In the genomic region with DNA sequence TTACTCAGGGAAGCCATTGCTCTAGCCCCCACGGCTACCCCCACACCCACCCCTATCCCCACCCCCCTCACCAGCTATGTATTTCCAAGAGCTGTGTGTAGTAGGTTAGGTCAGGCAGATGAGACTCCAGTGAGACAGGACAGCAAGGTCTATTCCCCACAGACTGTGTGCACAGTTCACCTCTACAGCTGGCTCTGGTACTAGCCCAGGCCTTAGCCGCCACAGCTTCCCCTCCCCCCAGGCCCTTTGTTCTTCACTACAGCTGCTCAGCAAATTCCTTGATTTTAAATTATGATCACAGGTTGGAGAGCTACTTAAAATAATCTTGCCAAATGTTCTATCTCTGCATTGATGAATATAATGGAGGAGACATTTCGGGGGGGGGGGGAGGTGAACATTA, we compare ENCODE assay signal across 7 mouse cellular contexts.
DNase-seq lines count a peak whose midpoint lies in the region; ATAC-seq and TF ChIP-seq lines count a peak whose summit lies in the region.

No protein-coding gene starts in this region.

- ATAC-seq in kidney, embryonic 14.5 days (ENCODE audit: low FRiP score, low TSS enrichment), result peak; percentile 63

- H3K36me3 ChIP-seq in ES-Bruce4 (ENCODE audit: control insufficient read depth, insufficient read depth, low read length, poor library complexity, severe bottlenecking), result no peaks in the 10 kb centered on the region
- no peaks in the 10 kb centered on the region for H3K36me3 ChIP-seq in heart, embryonic 10.5 days
- H3K36me3 ChIP-seq in kidney, embryonic 14.5 days (ENCODE audit: control insufficient read depth, insufficient read depth, low read length), result no peaks in the 10 kb centered on the region
- no peaks in the 10 kb centered on the region for H3K36me3 ChIP-seq in midbrain, embryonic 10.5 days

- TF ChIP-seq POLR2A in ES-Bruce4 (IDR thresholded peaks at IDR 0.05; ENCODE audit: insufficient read depth, low read length), result no peak

- DNase-seq in adrenal gland, postnatal 14 days, result peak; percentile 78
- no peak for DNase-seq in heart, embryonic 10.5 days (ENCODE audit: low spot score)
- DNase-seq in midbrain, embryonic 10.5 days (ENCODE audit: low spot score), result peak; percentile 68
- DNase-seq in thymus, postnatal 36 days, result peak; percentile 66 to 69
- no peak for DNase-seq in urinary bladder, adult 18-20 months (ENCODE audit: low spot score in 2 of 2)

- H3K9ac ChIP-seq in ES-Bruce4 (ENCODE audit: low read depth, poor library complexity, severe bottlenecking), result peak overlapping the region; percentile 46
- peak overlapping the region; percentile 12; the same call in 1 of the 2 replicates for H3K9ac ChIP-seq in kidney, embryonic 14.5 days (ENCODE audit: low read depth, low read length)

- H3K9me3 ChIP-seq in ES-Bruce4 (replicated peaks; ENCODE audit: control insufficient read depth, insufficient read depth, low read length, poor library complexity, severe bottlenecking), result no peaks in the 10 kb centered on the region
- H3K9me3 ChIP-seq in heart, embryonic 10.5 days, result no peaks in the 10 kb centered on the region
- no peaks in the 10 kb centered on the region for H3K9me3 ChIP-seq in kidney, embryonic 14.5 days (ENCODE audit: control insufficient read depth, low read length)
- H3K9me3 ChIP-seq in midbrain, embryonic 10.5 days (replicated peaks), result no peaks in the 10 kb centered on the region

- H3K27me3 ChIP-seq in ES-Bruce4 (ENCODE audit: control insufficient read depth, insufficient read depth, low read length, poor library complexity, severe bottlenecking), result no peaks in the 10 kb centered on the region
- H3K27me3 ChIP-seq in heart, embryonic 10.5 days (ENCODE audit: insufficient read depth, poor library complexity, severe bottlenecking), result no peaks in the 10 kb centered on the region
- no peaks in the 10 kb centered on the region for H3K27me3 ChIP-seq in kidney, embryonic 14.5 days (ENCODE audit: control insufficient read depth, insufficient read depth, low read length)
- no peaks in the 10 kb centered on the region for H3K27me3 ChIP-seq in midbrain, embryonic 10.5 days (ENCODE audit: low read depth, poor library complexity, severe bottlenecking)

- no peak for TF ChIP-seq CTCF in ES-Bruce4 (IDR thresholded peaks at IDR 0.05; ENCODE audit: low read depth, low read length)

- H3K27ac ChIP-seq in ES-Bruce4 (ENCODE audit: insufficient read depth, low read length), result peak overlapping the region; percentile 68
- peak overlapping the region; percentile 92 for H3K27ac ChIP-seq in heart, embryonic 10.5 days
- H3K27ac ChIP-seq in kidney, embryonic 14.5 days (ENCODE audit: low read depth, low read length), result peak overlapping the region; percentile 100
- H3K27ac ChIP-seq in midbrain, embryonic 10.5 days (replicated peaks), result peak overlapping the region; percentile 92

- 0 out of 2 replicates have a peak, but pooled peaks have one; percentile 15 for TF ChIP-seq EP300 in ES-Bruce4 (IDR thresholded peaks at IDR 0.05; ENCODE audit: insufficient read depth, low read depth, low read length)

- peak overlapping the region; percentile 10; the same call in 1 of the 2 replicates for H3K4me3 ChIP-seq in ES-Bruce4 (ENCODE audit: low read depth, low read length)
- no peak overlapping the region for H3K4me3 ChIP-seq in heart, embryonic 10.5 days
- no peak overlapping the region for H3K4me3 ChIP-seq in kidney, embryonic 14.5 days (ENCODE audit: low read length)
- H3K4me3 ChIP-seq in midbrain, embryonic 10.5 days, result peak overlapping the region; percentile 30

- WGBS in heart, embryonic 10.5 days, result 27% methylated on average over 3 of the region's 3 CpGs
- 7% methylated on average over 3 of the region's 3 CpGs for WGBS in kidney, embryonic 14.5 days
- WGBS in midbrain, embryonic 10.5 days, result 22% methylated on average over 3 of the region's 3 CpGs

- no peak overlapping the region; the same call in 1 of the 2 replicates for H3K4me2 ChIP-seq in kidney, embryonic 14.5 days (replicated peaks; ENCODE audit: low read depth, low read length)

- H3K4me1 ChIP-seq in ES-Bruce4 (ENCODE audit: control insufficient read depth, insufficient read depth, low read length), result peaks cover 5% of the 10 kb centered on the region
- H3K4me1 ChIP-seq in heart, embryonic 10.5 days, result peaks cover 56% of the 10 kb centered on the region
- peaks cover 62% of the 10 kb centered on the region for H3K4me1 ChIP-seq in kidney, embryonic 14.5 days (ENCODE audit: control insufficient read depth, insufficient read depth, low read length)
- peaks cover 51% of the 10 kb centered on the region for H3K4me1 ChIP-seq in midbrain, embryonic 10.5 days

Comparison
In these comparisons a context has a peak if more than half of its experiments do, and no peak if none do; other contexts are left out.
1. H3K4me3 ChIP-seq: peak in ES-Bruce4 (single experiment) and midbrain, embryonic 10.5 days (single experiment); none in heart, embryonic 10.5 days (single experiment) and kidney, embryonic 14.5 days (single experiment).
2. DNase-seq: peak in adrenal gland, postnatal 14 days (single experiment), midbrain, embryonic 10.5 days (single experiment) and thymus, postnatal 36 days (2 of 2); none in heart, embryonic 10.5 days (single experiment) and urinary bladder, adult 18-20 months (0 of 2).
3. Peak in every context shown above with its lines, with median percentiles within 50 percentile points of each other: H3K27ac ChIP-seq.